In genomic region chr1:181272622-181273296, GRCm38 (mm10) we compare ENCODE assay signal across 9 mouse cellular contexts.
DNase-seq lines count a peak whose midpoint lies in the region; ATAC-seq and TF ChIP-seq lines count a peak whose summit lies in the region.
"Had no signal": no experiment of that assay in that cellular context is flagged by ENCODE, and none has a peak within 500 bp of the region (broad histone marks: within the 10 kb centered on the region; RNA-seq: fewer than 3 reads in every experiment).

No protein-coding gene starts in this region.

- no peak overlapping the region for H3K4me3 ChIP-seq in MEL (ENCODE audit: control insufficient read depth in 1 of 2, insufficient read depth in 1 of 2, low read depth in 2 of 2, low read length in 2 of 2)
- no peak overlapping the region for H3K4me3 ChIP-seq in lung, embryonic 16.5 days (ENCODE audit: low read length)

- H3K4me1 ChIP-seq in MEL (ENCODE audit: control insufficient read depth in 1 of 2, insufficient read depth in 2 of 2, low read length in 2 of 2), result peaks cover 0 to 5% of the 10 kb centered on the region in 2 experiments; a peak in 2 of 4 replicates
- H3K4me1 ChIP-seq in lung, embryonic 16.5 days (replicated peaks; ENCODE audit: control insufficient read depth, insufficient read depth, low read length), result peaks cover 6% of the 10 kb centered on the region

- no peak overlapping the region for H3K27ac ChIP-seq in MEL (ENCODE audit: control insufficient read depth, low read depth, low read length)
- no peak overlapping the region for H3K27ac ChIP-seq in lung, embryonic 16.5 days (ENCODE audit: low read length)
- H3K27ac ChIP-seq: macrophage had no signal

- ATAC-seq in frontal cortex, adult (ENCODE audit: low TSS enrichment), result peak; percentile 97
- ATAC-seq in hematopoietic stem cell, adult 5-6 weeks (replicated peaks in 1 of 2; ENCODE audit: insufficient read depth in 1 of 2, low FRiP score in 2 of 2, low TSS enrichment in 1 of 2, low read depth in 1 of 2, poor library complexity in 2 of 2, severe bottlenecking in 2 of 2), result peak; percentile 82 to 93
- peak; percentile 94 for ATAC-seq in lung, embryonic 16.5 days (ENCODE audit: low read depth)

- H3K4me2 ChIP-seq in lung, embryonic 16.5 days (ENCODE audit: low read depth, low read length), result 0 out of 2 replicates have a peak overlapping the region, but pooled peaks have one; percentile 9

- TF ChIP-seq EP300 in MEL (IDR thresholded peaks at IDR 0.05; ENCODE audit: low read depth in 1 of 2, low read length in 2 of 2), result no peak

- no peaks in the 10 kb centered on the region for H3K79me2 ChIP-seq in MEL (ENCODE audit: control insufficient read depth, insufficient read depth, low read length, poor library complexity)

- H3K36me3 ChIP-seq in MEL (ENCODE audit: control insufficient read depth in 1 of 2, insufficient read depth in 2 of 2, low read length in 2 of 2), result no peaks in the 10 kb centered on the region
- no peaks in the 10 kb centered on the region for H3K36me3 ChIP-seq in lung, embryonic 16.5 days (ENCODE audit: control insufficient read depth, insufficient read depth, low read length)

- TF ChIP-seq RAD21 in MEL (IDR thresholded peaks at IDR 0.05; ENCODE audit: low read depth, low read length), result peak; percentile 89

- peaks cover 5 to 24% of the 10 kb centered on the region in 2 experiments for H3K27me3 ChIP-seq in MEL (ENCODE audit: control insufficient read depth in 1 of 2, insufficient read depth in 2 of 2, low read length in 2 of 2)
- H3K27me3 ChIP-seq in lung, embryonic 16.5 days (ENCODE audit: control insufficient read depth, insufficient read depth, low read depth, low read length), result no peaks in the 10 kb centered on the region

- 3% methylated on average over 20 of the region's 20 CpGs for WGBS in lung, embryonic 16.5 days

- peak; percentile 55 for DNase-seq in MEL (ENCODE audit: low read depth, low spot score)
- DNase-seq in cerebellum, adult 9-11 months, result peak; percentile 55
- peak; percentile 88 to 93 for DNase-seq in layer of hippocampus, postnatal 10 days (ENCODE audit: low spot score in 2 of 2)
- DNase-seq in ovary, postnatal 10 days (ENCODE audit: low spot score), result peak; percentile 74
- peak; percentile 62 for DNase-seq in thymus, postnatal 0 days (ENCODE audit: low spot score)

- TF ChIP-seq POLR2A in MEL (IDR thresholded peaks at IDR 0.05; ENCODE audit: control insufficient read depth in 1 of 2, insufficient read depth in 1 of 2, low read depth in 1 of 2, low read length in 2 of 2, poor library complexity in 1 of 2), result no peak

- no peak overlapping the region for H3K9ac ChIP-seq in MEL (ENCODE audit: control insufficient read depth, low read depth, low read length, poor library complexity, severe bottlenecking)
- no peak overlapping the region for H3K9ac ChIP-seq in lung, embryonic 16.5 days (ENCODE audit: low read length)

- peak; percentile 59 to 97 (median 90) for TF ChIP-seq CTCF in MEL (IDR thresholded peaks at IDR 0.05 in 2 of 3, conservative IDR thresholded peaks at IDR 0.05 in 1 of 3; ENCODE audit: control insufficient read depth in 1 of 3, insufficient read depth in 1 of 3, low read depth in 2 of 3, low read length in 3 of 3, poor library complexity in 1 of 3, severe bottlenecking in 1 of 3)

- H3K9me3 ChIP-seq in MEL (replicated peaks; ENCODE audit: insufficient read depth, low read length), result no peaks in the 10 kb centered on the region
- H3K9me3 ChIP-seq in lung, embryonic 16.5 days (ENCODE audit: control insufficient read depth, low read length), result no peaks in the 10 kb centered on the region

TF ChIP-seq in MEL, 35 proteins besides CTCF, POLR2A, EP300 and RAD21:
- TF ChIP-seq ZMIZ1 (IDR thresholded peaks at IDR 0.05; ENCODE audit: low read depth, low read length), result no peak
- no peak for TF ChIP-seq USF2 (IDR thresholded peaks at IDR 0.05; ENCODE audit: borderline replicate concordance in 1 of 2, insufficient read depth in 1 of 2, low read depth in 1 of 2, low read length in 2 of 2)
- TF ChIP-seq MEF2A (IDR thresholded peaks at IDR 0.05; ENCODE audit: extremely low read depth, insufficient replicate concordance, low read depth, low read length, poor library complexity, severe bottlenecking), result no peak
- no peak for TF ChIP-seq JUND (IDR thresholded peaks at IDR 0.05; ENCODE audit: low read depth, low read length)
- no peak for TF ChIP-seq ETS1 (IDR thresholded peaks at IDR 0.05; ENCODE audit: low read depth, low read length)
- TF ChIP-seq MYC (IDR thresholded peaks at IDR 0.05; ENCODE audit: low read depth, low read length), result no peak
- no peak for TF ChIP-seq MXI1 (IDR thresholded peaks at IDR 0.05; ENCODE audit: low read depth, low read length)
- no peak for TF ChIP-seq TBP (IDR thresholded peaks at IDR 0.05; ENCODE audit: low read depth, low read length)
- no peak for TF ChIP-seq HCFC1 (IDR thresholded peaks at IDR 0.05; ENCODE audit: low read depth, low read length)
- TF ChIP-seq ZC3H11A (IDR thresholded peaks at IDR 0.05; ENCODE audit: low read depth, low read length), result peak; percentile 73
- peak; percentile 81 for TF ChIP-seq SMC3 (IDR thresholded peaks at IDR 0.05; ENCODE audit: low read depth, low read length)
- TF ChIP-seq NELFE (IDR thresholded peaks at IDR 0.05; ENCODE audit: low read depth, low read length), result no peak
- no peak for TF ChIP-seq UBTF (IDR thresholded peaks at IDR 0.05; ENCODE audit: borderline replicate concordance, insufficient read depth, low read depth, low read length)
- no peak for TF ChIP-seq GABPA (IDR thresholded peaks at IDR 0.05; ENCODE audit: low read depth, low read length)
- TF ChIP-seq TAL1 (IDR thresholded peaks at IDR 0.05; ENCODE audit: low read length), result no peak
- TF ChIP-seq MAZ (IDR thresholded peaks at IDR 0.05; ENCODE audit: low read depth, low read length), result no peak
- TF ChIP-seq E2F4 (IDR thresholded peaks at IDR 0.05; ENCODE audit: borderline replicate concordance, low read depth, low read length), result no peak
- no peak for TF ChIP-seq USF1 (IDR thresholded peaks at IDR 0.05; ENCODE audit: low read depth, low read length)
